Mouse (Mus musculus): ENCODE measurements at regions not wholly inside any gene's neighbourhood (a gene's known extent, or its start where the extent isn't known, plus 50 kb on each side); places are given as distances from the start of the nearest gene placed in this dataset.

- WGBS = 70% methylated on average over 4 of the region's 4 CpGs
- Histone ChIP-seq H3K36me3 (no peaks in the 10 kb centered on the region), H3K4me3 (no peak overlapping the region), H3K4me1 (replicated peaks) (peaks cover 37% of the 10 kb centered on the region), H3K4me2 (no peak overlapping the region), H3K9ac (no peak overlapping the region), H3K27me3 (no peaks in the 10 kb centered on the region), H3K27ac (no peak overlapping the region), H3K9me3 (replicated peaks) (no peaks in the 10 kb centered on the region)
- ATAC-seq (replicated peaks; ENCODE audit: insufficient number of reproducible peaks, insufficient read depth, low FRiP score, low read depth) = no peak
Measured at GRCm38 (mm10) chr13:107845838-107846237, 198.4 kb upstream of the Smim15 start.

- Histone ChIP-seq H3K36me3 (no peaks in the 10 kb centered on the region), H3K9me3 (replicated peaks) (no peaks in the 10 kb centered on the region), H3K4me2 (no peak overlapping the region), H3K27ac (no peak overlapping the region), H3K4me1 (replicated peaks) (peaks cover 31% of the 10 kb centered on the region), H3K4me3 (no peak overlapping the region), H3K9ac (no peak overlapping the region), H3K27me3 (no peaks in the 10 kb centered on the region)
- WGBS = 67% methylated on average over 4 of the region's 4 CpGs
- no peak for ATAC-seq (replicated peaks; ENCODE audit: insufficient number of reproducible peaks, insufficient read depth, low FRiP score, low read depth)
Measured at GRCm38 (mm10) chr13:107844085-107844484, 200.2 kb upstream of the Smim15 start.

DNA sequence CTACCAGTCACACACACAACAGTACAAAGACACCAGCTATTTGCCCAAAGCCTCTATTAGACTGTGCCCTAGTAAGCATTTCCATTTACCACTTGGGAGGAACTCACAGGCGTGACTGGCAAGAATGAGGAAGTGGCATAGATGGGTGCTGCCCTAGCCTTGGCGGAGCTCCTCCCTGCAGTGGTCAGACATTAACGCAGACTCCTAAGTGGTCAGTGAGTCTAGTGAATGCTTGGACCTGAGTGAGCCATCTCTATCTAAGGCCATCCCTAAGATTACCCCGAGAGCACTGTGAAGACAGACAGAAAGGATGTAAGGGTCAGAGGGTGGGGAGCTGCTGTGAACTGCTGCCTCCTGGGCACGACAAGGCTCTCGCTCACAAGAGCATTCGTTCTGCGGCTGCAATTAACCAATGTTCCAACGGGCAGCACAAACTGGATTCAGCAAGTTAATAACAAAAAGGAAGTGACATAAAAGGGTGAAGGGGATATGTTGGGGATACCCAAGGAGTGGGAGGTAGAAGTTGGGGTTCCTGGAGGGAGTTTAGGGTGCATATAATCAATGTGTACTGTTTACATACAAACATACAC lies 206.0 kb upstream of the Smim15 start:
- no peak for ATAC-seq (replicated peaks; ENCODE audit: insufficient number of reproducible peaks, insufficient read depth, low FRiP score, low read depth)
- Histone ChIP-seq H3K4me1 (replicated peaks) (peaks cover 21% of the 10 kb centered on the region), H3K27ac (no peak overlapping the region), H3K4me3 (no peak overlapping the region), H3K27me3 (no peaks in the 10 kb centered on the region), H3K4me2 (no peak overlapping the region), H3K9ac (no peak overlapping the region), H3K9me3 (replicated peaks) (no peaks in the 10 kb centered on the region), H3K36me3 (no peaks in the 10 kb centered on the region)
- 79% methylated on average over 9 of the region's 9 CpGs for WGBS

- H3K9me3 ChIP-seq (replicated peaks) = no peaks in the 10 kb centered on the region
- WGBS = 49% methylated on average over 5 of the region's 5 CpGs
- no peak for ATAC-seq (replicated peaks; ENCODE audit: insufficient number of reproducible peaks, insufficient read depth, low FRiP score, low read depth)
- H3K9ac ChIP-seq = no peak overlapping the region
- no peak overlapping the region for H3K4me3 ChIP-seq
- H3K4me1 ChIP-seq (replicated peaks) = peaks cover 21% of the 10 kb centered on the region
- no peaks in the 10 kb centered on the region for H3K36me3 ChIP-seq
- no peak overlapping the region for H3K4me2 ChIP-seq
- H3K27me3 ChIP-seq = no peaks in the 10 kb centered on the region
- peak overlapping the region; percentile 12; the same call in 1 of the 2 replicates for H3K27ac ChIP-seq
Measured at GRCm38 (mm10) chr13:107837206-107837952, 206.9 kb upstream of the Smim15 start.

DNA sequence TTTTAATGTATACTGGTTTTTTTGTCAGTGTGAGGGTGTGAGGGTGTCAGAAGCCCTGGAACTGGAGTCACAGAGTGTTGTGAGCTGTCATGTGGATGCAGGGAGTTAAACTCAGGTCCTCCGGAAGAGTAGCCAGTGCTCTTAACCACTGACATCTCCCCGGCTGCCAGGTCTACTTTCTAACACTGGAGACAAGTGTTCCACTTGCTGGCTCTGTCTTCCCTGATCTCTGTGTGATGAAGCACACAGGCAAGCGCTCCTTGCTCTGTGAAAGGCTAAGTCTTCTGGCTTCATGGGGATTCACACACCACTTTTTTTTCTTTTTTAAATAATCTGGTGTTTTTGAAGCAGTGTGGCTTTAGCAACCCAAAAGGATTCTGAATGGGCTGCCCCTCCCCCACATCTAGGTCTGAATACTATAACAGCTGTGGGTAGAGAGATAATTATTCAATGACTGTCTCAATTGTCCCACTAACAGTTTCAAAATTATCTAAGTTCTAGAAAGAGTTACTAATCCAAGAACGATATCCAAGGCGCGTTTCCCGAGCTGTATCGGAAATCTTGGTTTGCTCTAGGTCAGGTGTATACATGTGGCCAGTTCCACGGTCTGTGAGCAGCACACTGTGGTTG lies 208.4 kb upstream of the Smim15 start:
- 47% methylated on average over 9 of the region's 9 CpGs for WGBS
- Histone ChIP-seq H3K4me1 (replicated peaks) (peaks cover 26% of the 10 kb centered on the region), H3K36me3 (no peaks in the 10 kb centered on the region), H3K27ac (no peak overlapping the region), H3K4me2 (no peak overlapping the region), H3K27me3 (no peaks in the 10 kb centered on the region), H3K9me3 (replicated peaks) (no peaks in the 10 kb centered on the region), H3K9ac (no peak overlapping the region), H3K4me3 (no peak overlapping the region)
- no peak for ATAC-seq (replicated peaks; ENCODE audit: insufficient number of reproducible peaks, insufficient read depth, low FRiP score, low read depth)

DNA sequence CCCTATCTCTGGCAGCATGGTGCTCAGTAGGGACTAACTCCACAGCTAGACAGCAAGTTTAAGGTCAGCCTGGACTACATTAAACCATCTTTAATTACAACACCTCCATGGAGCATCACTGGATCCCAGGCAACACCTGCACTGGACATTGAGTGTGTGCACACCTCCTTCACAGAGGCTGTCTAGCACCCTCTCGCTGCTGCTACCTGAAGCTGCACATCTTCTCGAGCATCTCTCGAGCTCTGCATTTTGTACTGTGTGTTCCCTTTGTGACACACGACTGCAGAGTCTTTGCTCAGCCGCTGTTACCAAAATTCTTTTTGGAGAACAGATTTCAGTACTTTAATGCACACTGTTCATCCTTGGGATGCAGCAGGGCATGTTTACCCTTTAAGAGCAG lies 212.2 kb upstream of the Smim15 start:
- H3K9ac ChIP-seq = no peak overlapping the region
- no peaks in the 10 kb centered on the region for H3K9me3 ChIP-seq (replicated peaks)
- WGBS = 62% methylated on average over 5 of the region's 5 CpGs
- ATAC-seq (replicated peaks; ENCODE audit: insufficient number of reproducible peaks, insufficient read depth, low FRiP score, low read depth) = no peak
- peaks cover 21% of the 10 kb centered on the region for H3K4me1 ChIP-seq (replicated peaks)
- no peak overlapping the region for H3K4me3 ChIP-seq
- no peak overlapping the region for H3K4me2 ChIP-seq
- H3K27me3 ChIP-seq = no peaks in the 10 kb centered on the region
- H3K36me3 ChIP-seq = no peaks in the 10 kb centered on the region
- no peak overlapping the region for H3K27ac ChIP-seq

- Histone ChIP-seq H3K4me3 (peak overlapping the region; percentile 35), H3K4me1 (replicated peaks) (peaks cover 25% of the 10 kb centered on the region), H3K27me3 (no peaks in the 10 kb centered on the region), H3K36me3 (no peaks in the 10 kb centered on the region), H3K4me2 (peak overlapping the region; percentile 53), H3K9me3 (replicated peaks) (no peaks in the 10 kb centered on the region), H3K27ac (no peak overlapping the region), H3K9ac (no peak overlapping the region)
- ATAC-seq (replicated peaks; ENCODE audit: insufficient number of reproducible peaks, insufficient read depth, low FRiP score, low read depth) = peak; percentile 100
- 2% methylated on average over 17 of the region's 17 CpGs for WGBS
Measured at GRCm38 (mm10) chr13:107831221-107831681, 213.0 kb upstream of the Smim15 start.

DNA sequence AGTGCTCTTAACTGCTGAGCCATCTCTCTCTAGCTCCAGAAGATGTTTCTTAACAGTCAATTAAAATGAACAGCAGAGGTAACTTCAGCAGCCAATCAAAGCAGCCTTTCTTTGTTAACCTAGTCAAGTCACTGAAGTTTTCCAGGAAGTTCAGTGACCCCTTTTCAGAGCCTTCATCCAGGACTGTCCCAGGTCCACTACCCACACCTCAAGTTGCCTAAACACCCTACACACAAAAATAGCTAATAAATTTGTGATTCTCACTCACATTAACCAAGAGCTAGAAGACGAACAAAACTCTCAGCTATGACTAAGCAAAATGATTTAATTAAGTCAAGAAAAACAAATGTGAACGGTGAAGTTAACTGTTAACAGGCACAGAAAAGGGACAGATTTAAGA lies 214.0 kb upstream of the Smim15 start:
- Histone ChIP-seq H3K9ac (no peak overlapping the region), H3K4me2 (peak overlapping the region; percentile 53), H3K4me1 (replicated peaks) (peaks cover 18% of the 10 kb centered on the region), H3K36me3 (no peaks in the 10 kb centered on the region), H3K9me3 (replicated peaks) (no peaks in the 10 kb centered on the region), H3K4me3 (no peak overlapping the region), H3K27ac (0 out of 2 replicates have a peak overlapping the region, but pooled peaks have one; percentile 14), H3K27me3 (no peaks in the 10 kb centered on the region)
- ATAC-seq (replicated peaks; ENCODE audit: insufficient number of reproducible peaks, insufficient read depth, low FRiP score, low read depth) = no peak
- WGBS = 52% methylated on average over 2 of the region's 2 CpGs

- H3K4me3 ChIP-seq = no peak overlapping the region
- no peak for ATAC-seq (replicated peaks; ENCODE audit: insufficient number of reproducible peaks, insufficient read depth, low FRiP score, low read depth)
- H3K27me3 ChIP-seq = no peaks in the 10 kb centered on the region
- no peak overlapping the region for H3K4me2 ChIP-seq
- no peaks in the 10 kb centered on the region for H3K36me3 ChIP-seq
- no peak overlapping the region for H3K9ac ChIP-seq
- H3K27ac ChIP-seq = no peak overlapping the region
- WGBS = 95% methylated on average over 4 of the region's 4 CpGs
- H3K4me1 ChIP-seq (replicated peaks) = peaks cover 18% of the 10 kb centered on the region
- no peaks in the 10 kb centered on the region for H3K9me3 ChIP-seq (replicated peaks)
Measured at GRCm38 (mm10) chr13:107829861-107830260, 214.4 kb upstream of the Smim15 start.

DNA sequence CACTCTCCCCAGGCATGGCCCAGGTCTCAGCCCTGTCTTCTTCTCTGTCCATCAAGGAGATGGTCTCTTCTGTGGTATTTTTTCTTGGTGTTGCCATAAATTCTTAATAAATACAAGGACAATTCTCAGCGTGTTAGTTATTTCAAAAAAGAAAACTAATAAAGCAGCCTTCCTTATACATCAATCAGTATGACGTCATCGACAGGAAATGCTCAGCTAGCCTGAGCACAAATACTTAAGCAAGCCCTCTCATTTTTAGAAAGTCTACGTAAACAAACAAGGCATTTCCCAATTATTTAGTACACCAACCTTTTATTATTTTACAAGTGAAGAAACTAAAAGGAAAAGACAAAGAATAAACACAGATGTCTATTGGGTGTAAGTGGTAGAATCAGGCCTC lies 218.6 kb upstream of the Smim15 start:
- WGBS = 74% methylated on average over 4 of the region's 4 CpGs
- H3K4me3 ChIP-seq = no peak overlapping the region
- ATAC-seq (replicated peaks; ENCODE audit: insufficient number of reproducible peaks, insufficient read depth, low FRiP score, low read depth) = no peak
- H3K27me3 ChIP-seq = no peaks in the 10 kb centered on the region
- peaks cover 13% of the 10 kb centered on the region for H3K4me1 ChIP-seq (replicated peaks)
- no peak overlapping the region for H3K4me2 ChIP-seq
- no peaks in the 10 kb centered on the region for H3K36me3 ChIP-seq
- no peaks in the 10 kb centered on the region for H3K9me3 ChIP-seq (replicated peaks)
- H3K27ac ChIP-seq = no peak overlapping the region
- H3K9ac ChIP-seq = no peak overlapping the region

- no peaks in the 10 kb centered on the region for H3K9me3 ChIP-seq (replicated peaks)
- no peak overlapping the region for H3K27ac ChIP-seq
- H3K9ac ChIP-seq = no peak overlapping the region
- WGBS = 81% methylated on average over 1 of the region's 1 CpGs
- no peaks in the 10 kb centered on the region for H3K27me3 ChIP-seq
- no peak overlapping the region for H3K4me2 ChIP-seq
- H3K36me3 ChIP-seq = no peaks in the 10 kb centered on the region
- peaks cover 10% of the 10 kb centered on the region for H3K4me1 ChIP-seq (replicated peaks)
- no peak for ATAC-seq (replicated peaks; ENCODE audit: insufficient number of reproducible peaks, insufficient read depth, low FRiP score, low read depth)
- no peak overlapping the region for H3K4me3 ChIP-seq
Measured at GRCm38 (mm10) chr13:107823342-107823741, 220.9 kb upstream of the Smim15 start.
